Mouse (Mus musculus): ENCODE data around the gene 2900011O08Rik.

GRCm38 (mm10) chr16:14030650-14031049 lies 44.2 kb downstream of the 2900011O08Rik start:
- TF ChIP-seq CTCF (IDR thresholded peaks at IDR 0.05; ENCODE audit: borderline replicate concordance, control insufficient read depth, extremely low read depth, insufficient read depth, low read length, poor library complexity) (no peak), POLR2A (IDR thresholded peaks at IDR 0.05; ENCODE audit: control insufficient read depth, extremely low read depth, insufficient read depth, low read length, poor library complexity) (no peak)
